Mouse (Mus musculus) spleen, postnatal 14 days (tissue): ENCODE data around the gene Sema6d.

Source experiments
- DNase-seq, 2 experiments: peaks; one replicate each; pipeline ENCODE4 v3.0.0; 2021 to 2022; ENCODE audit warnings: low spot score in 2 of 2

The Sema6d gene

DNA sequence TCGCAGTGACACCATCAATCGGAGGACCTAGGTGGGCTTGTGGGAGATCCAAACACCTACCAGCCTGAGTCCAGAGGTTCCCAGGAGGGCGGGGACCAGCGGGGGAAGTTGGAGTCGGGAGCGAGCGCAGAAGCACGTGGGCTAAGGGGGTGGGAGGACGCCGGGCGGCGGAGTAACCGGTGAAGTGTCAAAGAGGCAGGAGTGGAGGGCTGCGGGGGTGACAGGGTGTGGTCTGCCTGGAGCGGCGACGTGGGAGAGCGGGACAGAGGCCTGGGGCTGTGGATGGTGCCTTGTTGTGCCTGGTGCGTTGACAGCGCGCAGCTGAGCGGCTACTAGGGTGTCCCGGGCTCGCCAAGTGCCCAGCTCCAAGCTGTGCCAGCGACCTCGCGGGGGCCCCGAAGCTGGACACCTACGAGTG is at the start of gene Sema6d:
TSS of gene Sema6d (plus strand) at position 157 of the 418 bp plus-strand sequence.
- DNase-seq = no peak

DNA sequence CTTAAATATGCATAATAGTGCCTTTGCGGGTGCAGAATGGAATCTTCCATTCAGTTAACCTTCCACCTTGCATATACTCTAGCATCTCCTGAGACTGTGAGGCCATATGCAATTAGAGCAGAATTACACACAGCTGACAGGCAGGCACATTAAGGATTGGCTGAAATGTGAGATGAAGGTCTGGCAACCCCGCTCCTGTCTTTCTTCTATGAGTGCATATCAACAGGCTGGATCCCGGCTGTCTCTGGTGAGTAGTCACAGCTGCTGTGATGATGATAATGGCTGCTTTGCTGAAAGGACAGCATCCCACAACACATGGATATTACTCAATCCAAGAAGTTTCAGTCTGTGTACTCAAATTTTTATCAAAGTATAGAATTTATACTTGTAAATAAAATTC is 29.9 kb upstream of the Sema6d start:
- DNase-seq = no peak

DNA sequence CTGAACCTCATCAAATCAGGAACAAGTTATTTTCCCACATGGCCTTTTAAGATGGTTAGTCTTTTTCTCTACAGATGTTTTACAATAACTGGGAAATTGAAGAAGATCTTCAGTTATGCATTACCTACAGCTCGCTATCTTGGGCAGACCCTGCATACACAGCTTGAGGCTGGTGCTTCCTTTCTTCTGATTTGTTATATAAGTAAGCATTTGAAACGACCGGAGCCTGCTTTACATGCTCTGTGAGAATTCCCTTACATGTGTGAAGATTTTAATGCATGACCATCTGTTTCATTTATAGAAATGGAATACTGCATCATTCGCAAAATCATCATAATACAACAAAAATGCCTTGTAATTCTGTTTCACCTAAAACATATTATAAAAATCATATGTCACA is 21.4 kb upstream of the Sema6d start:
- no peak for DNase-seq

DNA sequence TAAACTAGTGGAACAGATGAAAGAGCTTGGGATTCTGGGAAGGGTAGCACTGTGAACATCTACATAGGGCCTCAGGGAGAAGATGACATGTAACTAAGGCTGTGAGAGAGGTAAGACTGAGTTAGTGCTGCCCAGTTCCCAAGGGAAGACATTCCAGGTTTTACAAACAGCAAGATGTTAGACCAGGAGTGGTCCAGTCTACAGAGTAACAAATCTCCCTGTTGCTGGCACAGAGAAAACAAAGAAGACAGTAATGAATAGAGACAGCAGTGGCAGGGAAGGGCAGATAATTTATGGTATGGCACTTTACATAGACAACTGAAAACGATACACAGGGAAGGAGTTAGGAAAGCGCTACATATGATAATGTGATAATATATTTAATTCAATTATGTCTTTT is 19.1 kb upstream of the Sema6d start:
- no peak for DNase-seq

DNA sequence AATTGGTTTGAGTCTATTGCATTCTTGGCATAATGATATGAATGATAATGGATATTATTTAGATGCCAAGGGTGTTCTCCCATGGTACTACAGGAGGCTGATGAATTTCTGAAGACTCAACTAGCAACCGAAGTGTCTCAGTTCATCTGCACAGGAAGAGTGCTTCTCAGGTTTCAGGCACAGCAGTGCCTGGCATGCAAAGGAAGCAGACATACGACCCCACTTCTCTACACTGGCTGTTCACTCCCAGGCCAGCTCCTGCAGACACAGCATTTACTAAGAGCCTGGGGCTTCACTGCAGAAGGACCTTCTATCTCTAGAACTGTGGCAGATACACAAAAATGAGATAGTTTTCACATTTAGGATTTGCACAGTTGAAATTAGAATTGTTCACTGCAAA is 18.4 kb upstream of the Sema6d start:
- no peak for DNase-seq

DNA sequence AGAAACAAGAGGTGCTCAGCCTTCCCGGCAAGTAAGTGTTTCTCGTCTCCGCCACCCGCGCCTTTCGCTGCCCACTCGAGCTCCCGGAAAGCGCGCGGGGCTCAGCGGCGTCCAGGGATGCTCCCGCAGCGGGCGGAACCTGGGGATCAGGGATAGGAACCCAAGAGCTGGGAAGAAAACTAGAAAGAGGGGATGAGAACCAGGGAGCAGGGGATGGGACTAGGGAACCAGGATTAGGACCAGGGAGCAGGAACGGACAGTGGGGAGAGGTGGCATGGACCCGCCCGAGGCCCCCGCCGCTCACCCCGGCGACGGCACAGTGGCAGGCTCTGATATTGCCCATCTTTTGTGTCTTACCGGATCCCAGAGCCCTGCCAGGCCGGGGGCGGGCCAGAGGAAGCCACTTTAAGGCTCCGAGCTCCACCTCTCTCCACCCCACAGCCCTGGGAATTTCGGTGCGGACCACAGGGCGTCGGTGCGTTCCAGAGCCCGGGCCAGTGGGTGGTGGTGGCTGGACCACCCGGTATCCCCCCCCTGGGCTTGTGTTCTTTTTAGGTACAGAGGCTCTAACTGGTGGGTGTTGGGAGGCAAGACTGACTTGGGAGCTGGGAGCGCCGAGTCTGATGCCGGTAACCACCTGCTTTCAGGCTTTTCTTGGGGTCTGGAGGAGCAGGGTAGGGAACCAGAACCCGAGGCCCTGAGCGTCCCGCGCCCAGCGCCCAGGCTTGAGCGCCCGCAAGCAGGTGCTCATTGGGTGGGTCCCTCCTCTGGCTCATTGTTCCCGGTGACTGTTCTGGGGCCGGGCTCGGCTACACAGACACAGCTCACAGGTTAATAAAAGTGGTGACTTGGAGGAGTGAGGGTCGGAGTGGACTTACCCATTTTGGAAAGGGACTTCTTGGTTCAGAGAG is 717 bp downstream of the Sema6d start:
- no peak for DNase-seq

DNA sequence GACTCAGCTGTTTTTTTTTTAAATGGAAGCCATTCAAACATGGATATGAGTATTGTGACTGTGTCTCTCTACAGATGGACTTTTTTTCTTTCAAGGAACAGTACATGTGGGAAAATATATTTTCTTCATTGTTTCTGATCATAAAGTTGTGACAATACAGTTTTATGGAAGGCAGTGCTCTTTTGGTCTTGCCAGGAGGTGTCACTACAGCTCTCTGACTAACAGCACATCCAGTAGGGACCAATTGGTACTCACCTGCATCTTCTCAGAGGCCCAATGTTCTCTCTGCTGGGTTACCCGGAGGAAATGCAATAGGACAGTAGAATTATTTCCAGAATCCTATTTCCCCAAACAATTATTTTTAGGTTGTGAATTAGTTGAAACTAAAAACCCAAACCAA is 9.9 kb downstream of the Sema6d start:
- no peak for DNase-seq

DNA sequence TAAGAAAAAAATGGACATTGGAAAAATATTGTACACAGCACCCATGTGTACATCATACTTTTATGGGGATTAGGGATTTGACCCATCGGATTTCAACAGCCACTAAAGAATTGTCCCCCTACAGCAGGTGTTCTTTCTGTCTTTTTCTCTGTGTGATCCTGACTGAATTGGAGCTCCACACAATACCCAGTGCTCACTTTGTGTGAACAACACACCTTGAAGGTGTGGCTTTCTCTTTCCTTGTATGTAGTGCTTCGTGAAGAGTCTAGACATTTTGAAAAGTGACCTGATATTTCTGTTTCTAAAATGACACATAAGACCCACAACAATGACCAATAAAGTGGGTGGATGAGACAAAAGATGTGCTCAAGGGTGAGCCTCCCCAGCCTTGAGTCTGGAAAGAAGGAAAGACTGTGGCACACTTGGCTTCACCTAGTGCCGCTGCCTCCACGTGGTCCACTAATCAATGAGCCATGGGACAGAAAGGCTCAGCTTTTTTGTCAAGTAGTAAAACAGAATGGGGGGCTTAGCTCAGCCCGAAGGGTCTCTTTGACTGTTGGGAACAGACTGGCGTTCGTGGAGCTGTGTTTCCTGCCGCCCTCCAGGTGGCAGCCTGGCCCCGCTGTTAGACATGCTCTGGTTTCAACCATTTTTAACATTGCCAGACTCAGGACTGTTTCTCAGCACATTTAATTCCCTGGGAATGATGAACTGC is 10.9 kb downstream of the Sema6d start:
- DNase-seq = no peak

DNA sequence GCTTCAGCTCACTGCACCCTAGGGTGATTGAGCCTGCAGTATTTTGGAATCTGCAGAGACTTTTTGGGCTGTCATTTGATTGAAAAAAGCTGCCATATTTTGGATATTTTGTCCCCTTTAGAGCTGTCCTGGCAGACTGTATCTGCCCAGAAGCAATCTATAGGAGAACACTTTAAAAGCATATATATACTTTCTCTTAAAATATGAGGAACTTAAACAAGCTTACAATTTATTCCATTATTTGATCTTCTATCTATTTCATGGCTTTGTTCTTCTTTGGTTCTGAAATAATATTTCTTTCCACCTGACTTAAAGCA is 11.4 kb downstream of the Sema6d start:
- DNase-seq = no peak

DNA sequence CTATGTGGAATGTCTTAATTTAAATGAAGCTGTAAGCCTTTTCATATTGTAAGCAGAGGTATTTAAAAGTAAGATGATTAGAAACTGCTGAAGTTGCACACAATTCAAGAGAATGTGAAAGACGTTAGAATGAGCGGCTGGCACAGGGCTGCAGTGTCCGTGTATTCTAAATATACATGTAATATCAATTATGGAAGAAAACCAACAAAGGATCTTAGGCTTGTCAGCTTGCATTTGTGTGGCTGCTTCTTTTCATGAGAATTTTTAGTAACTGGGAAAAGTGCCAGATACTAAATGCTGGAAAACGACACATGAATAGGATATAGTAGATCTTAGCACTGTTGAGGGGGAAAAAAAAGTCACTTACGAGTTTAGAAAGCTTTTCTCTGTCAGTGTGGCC is 11.8 kb downstream of the Sema6d start:
- DNase-seq = no peak

DNA sequence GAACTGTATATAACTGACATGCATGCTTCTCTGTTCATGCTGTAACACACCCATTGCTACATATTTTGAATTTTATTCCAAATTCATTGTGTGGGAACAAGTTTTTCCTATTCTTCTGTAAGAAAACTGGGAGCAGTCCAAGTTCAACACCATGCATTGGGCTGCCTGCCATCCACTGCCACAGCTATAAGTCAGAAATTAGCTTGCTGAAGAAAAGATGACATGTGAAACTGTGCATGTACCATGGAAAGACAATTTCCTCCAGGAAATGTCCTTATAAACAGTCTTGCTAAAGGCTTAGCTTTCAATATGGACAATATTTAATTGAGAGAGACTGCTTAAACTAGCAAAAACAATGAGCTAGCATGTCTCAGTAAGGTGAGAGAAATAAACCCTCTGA is 13.5 kb downstream of the Sema6d start:
- DNase-seq = no peak

DNA sequence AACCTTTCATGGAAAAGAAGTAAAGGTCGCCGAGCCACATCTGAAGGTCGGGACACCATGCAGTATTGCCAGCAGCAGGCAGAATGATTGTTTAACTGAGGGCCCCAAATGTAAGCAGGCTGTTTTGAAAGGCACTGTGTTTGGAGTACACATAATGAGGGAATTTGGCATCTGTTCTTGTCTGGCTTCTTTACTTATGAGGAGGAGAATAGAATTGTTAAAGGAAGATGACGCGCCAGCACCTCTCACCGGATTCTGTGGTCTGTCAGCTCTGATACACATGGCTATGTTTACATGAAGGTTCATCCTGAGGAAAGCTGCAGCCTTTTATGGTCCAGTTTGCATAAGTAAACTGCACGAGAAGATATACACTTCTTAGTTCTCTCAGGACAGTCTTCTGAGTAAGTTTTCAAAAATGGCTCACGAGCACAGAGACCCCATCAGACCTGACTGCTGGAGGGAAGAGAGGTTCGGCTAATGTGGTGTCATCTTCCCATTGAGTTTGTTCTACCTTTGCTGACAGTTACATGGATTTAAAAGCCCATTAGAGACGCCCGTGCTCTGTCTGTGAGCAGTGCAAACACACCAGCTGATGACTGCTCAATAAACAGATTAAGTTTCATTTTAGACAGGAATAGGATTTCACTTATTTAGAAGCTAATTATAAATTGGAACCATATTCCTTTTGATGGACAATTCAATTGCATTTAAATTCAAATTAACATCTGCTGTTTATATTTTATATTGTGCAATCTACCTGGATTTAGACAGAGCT is 28.9 kb downstream of the Sema6d start:
- no peak for DNase-seq

DNA sequence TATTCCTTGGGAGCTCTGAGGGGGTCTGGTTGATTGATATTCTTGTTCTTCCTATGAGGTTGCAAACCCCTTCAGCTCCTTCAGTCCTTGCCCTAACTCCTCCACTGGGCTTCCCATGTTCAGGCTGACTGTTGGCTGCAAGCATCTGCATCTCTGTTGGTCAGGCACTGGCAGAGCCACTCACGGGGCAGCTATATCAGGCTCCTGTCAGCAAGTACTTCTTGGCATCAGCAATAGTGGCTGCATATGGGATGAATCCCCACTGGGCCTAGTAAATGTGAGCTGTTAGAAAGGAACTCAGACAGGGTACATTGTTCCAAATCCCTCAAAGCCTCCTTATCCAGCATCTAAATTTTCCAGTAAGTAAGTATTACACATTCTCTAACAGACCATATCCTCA is 30.6 kb downstream of the Sema6d start:
- DNase-seq = no peak

DNA sequence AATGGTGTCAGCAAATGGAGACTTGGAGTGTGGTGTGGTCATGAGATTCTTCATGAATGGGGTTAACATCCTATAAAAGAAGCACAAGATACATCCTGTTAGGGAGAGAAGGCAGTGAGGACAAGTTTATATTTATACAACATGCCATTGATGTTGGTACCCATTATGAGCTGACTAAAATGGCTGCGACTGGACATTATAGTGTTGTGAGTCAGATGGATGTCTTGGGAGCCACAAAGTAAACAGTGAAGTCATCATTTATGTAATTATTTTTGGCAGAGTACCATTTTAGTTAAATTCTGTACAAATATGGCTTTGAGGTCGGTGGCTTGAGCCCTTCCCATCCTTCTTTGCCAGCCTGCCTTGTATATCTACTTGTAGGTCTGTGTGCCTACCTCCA is 31.8 kb downstream of the Sema6d start:
- no peak for DNase-seq

DNA sequence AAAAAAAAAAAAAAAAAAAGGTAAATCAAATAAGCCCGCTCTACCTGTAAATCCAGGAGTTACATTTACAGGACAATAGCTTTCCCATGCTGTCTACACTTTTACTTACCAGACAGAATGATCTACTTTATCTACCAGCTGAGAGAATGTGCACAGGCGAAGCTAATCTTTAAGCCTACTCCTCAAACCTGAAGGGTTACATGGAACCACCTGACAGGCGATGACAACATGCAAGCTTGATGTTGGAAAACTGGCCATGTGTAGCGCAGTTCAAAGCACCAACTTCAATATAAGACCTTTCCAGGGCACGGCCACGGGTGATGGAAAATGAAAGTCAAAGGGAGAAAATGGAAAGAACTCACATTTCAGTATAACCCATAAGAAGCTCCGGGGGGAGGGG is 35.7 kb downstream of the Sema6d start:
- no peak for DNase-seq

DNA sequence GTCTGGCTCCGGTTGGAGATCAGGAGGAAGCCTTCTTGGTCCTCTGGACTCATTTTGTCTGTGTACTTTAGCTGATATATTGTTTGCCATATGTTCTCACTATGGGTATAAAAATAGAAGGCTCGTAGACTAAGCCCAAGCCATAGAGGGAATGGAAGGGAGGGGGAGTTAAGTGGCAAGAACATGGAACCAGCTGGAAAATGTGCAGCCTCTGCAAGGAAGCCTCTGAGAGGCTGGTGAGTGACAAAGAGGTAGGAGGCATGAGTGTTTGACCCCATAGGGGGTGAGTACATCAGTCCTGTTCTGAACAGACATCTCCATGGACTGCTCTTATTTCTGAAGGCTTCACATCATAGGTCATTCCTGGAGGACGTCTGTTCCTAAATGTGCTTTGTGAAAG is 37.1 kb downstream of the Sema6d start:
- no peak for DNase-seq

DNA sequence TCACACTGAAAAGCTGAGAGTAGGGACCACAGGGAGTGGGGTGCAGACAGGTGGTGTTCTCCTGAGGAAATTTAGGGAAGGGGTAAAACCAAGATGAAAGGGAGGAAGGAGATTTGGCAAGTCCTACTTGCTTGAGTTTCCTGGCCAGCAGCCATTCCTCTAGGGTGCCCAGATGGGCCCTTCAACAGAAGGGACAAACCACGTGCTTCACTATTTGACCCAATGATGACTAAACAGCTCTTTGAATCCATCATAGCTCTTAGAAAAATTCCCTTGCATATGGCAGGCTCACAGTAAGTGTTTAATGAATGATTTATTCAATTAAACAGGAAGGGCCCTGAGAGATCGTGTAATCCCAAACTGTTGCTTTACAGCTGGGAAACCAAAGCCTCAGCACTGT is 41.1 kb downstream of the Sema6d start:
- no peak for DNase-seq

DNA sequence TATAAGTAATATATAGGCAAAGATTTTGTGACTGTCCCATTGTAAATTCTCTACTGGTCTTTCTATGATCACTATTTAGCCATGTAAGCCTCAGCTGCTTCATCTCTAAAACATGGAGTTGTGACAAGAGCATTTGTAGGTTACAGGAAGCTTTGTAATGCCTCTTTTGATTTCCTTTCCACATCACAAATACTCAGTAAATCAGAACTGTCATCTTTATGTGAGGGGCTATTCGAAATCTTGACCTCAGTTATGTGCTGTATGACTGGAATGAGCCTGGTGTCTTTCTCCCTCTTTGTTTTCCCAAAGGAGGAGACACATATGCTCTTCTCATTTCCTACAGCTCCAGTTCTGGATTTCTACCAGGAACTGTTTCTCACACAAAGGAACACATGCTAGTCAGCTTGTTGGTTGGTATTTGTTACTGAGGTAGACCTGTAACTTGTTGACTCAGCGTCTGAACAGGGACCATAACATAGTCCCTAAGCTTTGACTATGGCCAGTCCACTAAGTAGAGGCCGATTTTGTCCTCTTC is 51.8 kb downstream of the Sema6d start:
- no peak for DNase-seq

DNA sequence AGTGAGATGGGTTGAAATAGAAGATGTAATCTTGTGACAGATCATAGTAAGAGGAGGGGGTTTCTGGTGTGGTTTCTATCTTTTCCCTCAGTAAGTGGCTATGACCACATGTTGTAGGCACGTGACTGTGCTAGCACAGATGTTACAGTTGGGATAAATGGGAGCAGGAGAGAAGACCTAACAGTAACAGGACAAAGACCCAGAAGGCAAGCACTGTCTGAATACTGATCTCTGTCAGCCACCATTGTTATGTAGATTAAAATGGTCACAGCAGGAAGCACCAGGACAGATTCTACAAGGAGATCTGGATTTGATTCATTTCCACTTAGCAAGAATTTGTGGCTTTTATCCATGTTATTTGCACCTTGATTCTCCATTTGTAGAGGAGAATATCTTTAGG is 55.8 kb downstream of the Sema6d start:
- no peak for DNase-seq

DNA sequence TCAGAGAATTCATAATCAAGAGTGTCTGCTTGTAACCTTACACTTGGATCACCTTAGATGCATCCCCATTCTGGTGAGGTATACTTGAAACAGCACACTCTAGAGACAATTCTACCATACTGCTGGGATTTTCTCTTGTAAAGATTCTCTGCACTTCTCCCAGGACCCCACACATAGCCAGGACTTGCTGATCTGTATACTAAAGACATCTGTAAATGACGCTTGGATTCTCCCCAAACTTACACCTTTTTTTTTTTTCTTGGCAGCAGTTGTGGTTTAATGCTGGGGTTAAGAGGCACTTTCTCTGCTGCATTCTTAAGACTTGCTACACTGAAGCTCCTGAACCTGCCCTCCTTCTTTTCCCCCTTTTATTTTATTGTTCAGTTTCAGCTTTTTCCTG is 68.4 kb downstream of the Sema6d start:
- DNase-seq = no peak

DNA sequence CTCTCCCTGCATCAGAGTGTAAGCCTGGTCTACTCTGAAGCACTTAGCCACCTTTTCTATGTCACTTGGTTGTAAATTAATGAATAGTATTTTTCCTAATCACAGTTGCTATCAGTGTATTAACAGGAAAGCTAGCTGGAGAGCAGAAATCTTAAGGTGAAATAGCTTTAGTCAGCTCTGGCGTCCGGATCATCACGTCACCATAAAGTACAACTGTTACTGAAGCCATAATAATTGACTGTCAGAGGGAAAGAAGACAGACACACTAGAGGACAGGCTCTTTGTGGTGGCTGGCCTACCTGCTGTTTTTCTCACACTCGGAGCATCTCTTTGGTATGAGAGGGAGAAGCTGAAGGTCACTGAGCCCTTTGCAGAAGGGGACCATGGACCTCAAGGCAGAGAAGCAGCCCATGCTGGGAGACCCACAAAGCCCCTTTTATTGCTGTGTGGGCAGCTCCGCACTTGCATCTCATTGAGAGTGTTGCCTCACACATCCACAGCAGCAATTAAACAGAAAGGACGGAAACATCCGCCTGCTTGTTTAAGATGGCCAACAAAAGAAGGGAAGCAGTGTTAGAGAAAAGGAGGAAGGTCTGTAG is 72.3 kb downstream of the Sema6d start:
- DNase-seq = no peak

DNA sequence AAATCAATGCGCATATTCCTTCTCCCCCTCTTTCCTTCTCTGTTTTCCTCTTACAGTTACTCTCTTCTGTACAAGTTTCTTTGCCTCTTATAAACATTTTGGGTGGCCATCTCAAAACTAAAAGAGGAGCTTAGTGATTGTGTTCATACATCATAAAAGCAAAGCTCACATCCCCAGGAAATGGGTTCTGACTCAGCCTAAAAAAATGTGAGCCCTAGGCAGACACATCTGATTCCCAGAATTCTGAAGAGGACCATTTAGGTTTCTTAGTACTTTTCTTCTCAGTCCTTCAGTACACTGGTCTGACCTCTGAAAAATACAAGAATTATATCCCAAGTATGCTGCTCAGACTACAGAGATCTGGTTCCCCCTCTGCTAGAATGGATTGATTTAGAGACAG is 78.6 kb downstream of the Sema6d start:
- DNase-seq = no peak
